Mouse (Mus musculus) olfactory bulb, adult 2 months (tissue): ENCODE measurements around the gene Atp1a4. TPM values are rescaled to one million over a fixed set of nuclear protein-coding genes. Genes with fewer than 3 reads are reported as not detected.
A peak's percentile ranks its signal among the peaks of the same experiment; 100 is the strongest.
"Not testable (repeated sequence)": the region's sequence is repeated elsewhere in the genome, so short reads cannot be mapped to it uniquely, and the experiment has no call there.

Experiments used
- H3K27ac ChIP-seq: fragments of 200-500 bp; 2 replicates; pipeline ENCODE4 v1.5.1; 2012; ENCODE audit warnings: low read depth, low read length; ENCODE audit not compliant: insufficient read depth
- H3K4me1 ChIP-seq: fragments of 200-500 bp; 2 replicates; pipeline ENCODE4 v1.6.1; 2012; ENCODE audit warnings: low read length; ENCODE audit not compliant: control insufficient read depth, insufficient read depth
- H3K4me3 ChIP-seq: fragments of 200-500 bp; 2 replicates; pipeline ENCODE4 v1.5.1; 2012; ENCODE audit warnings: mild to moderate bottlenecking, low read depth, low read length, moderate library complexity; ENCODE audit not compliant: insufficient read depth
- CTCF ChIP-seq: fragments of 200-500 bp; IDR thresholded peaks from 2 replicates; pipeline ENCODE4 v1.5.1; 2012; ENCODE audit warnings: low read depth, mild to moderate bottlenecking, low read length, moderate library complexity; ENCODE audit not compliant: insufficient read depth
- POLR2A ChIP-seq: fragments of 200-500 bp; IDR thresholded peaks from 2 replicates; pipeline ENCODE4 v1.6.1; 2012; ENCODE audit warnings: mild to moderate bottlenecking, low read depth, low read length, moderate library complexity; ENCODE audit not compliant: insufficient read depth
- WGBS: fragments of 180-500 bp; shearing (Covaris S2); methylation state at CpG from one replicate; pipeline ENCODE4 v1.1.7; 2018; 5-methylcytosine and 5-hydroxymethylcytosine counted together
- polyA plus RNA-seq: library from polyadenylated mRNA; stranded (reverse); fragments of >200 nt; gene quantifications from 2 replicates; pipeline ENCODE4 v1.2.4, GENCODE M21; 2012; ENCODE audit warnings: low replicate concordance; ENCODE audit not compliant: missing spikeins, insufficient read depth, insufficient read length

Gene Atp1a4
- polyA plus RNA-seq, 1 experiment: not detected

GRCm38 (mm10) chr1:172271765-172272164 lies 13.6 kb upstream of the Atp1a4 start:
- Histone ChIP-seq H3K4me3 (no peak overlapping the region), H3K27ac (no peak overlapping the region), H3K4me1 (peaks cover 3% of the 10 kb centered on the region)
- TF ChIP-seq CTCF: no peak
- no peak for TF ChIP-seq POLR2A
- WGBS: 35% methylated on average over 10 of the region's 10 CpGs

GRCm38 (mm10) chr1:172271208-172271607 lies 13.0 kb upstream of the Atp1a4 start:
- H3K4me3 ChIP-seq: no peak overlapping the region
- WGBS: 46% methylated on average over 3 of the region's 3 CpGs
- H3K27ac ChIP-seq: no peak overlapping the region

GRCm38 (mm10) chr1:172261477-172262078 lies 3.4 kb upstream of the Atp1a4 start, which contains the start of gene Igsf8:
Gene Igsf8, plus strand, starts transcription at chr1:172261641.
- no peak for TF ChIP-seq POLR2A
- no peak for TF ChIP-seq CTCF

More at GRCm38 (mm10) chr1:172271208-172271607, 13.0 kb upstream of the Atp1a4 start:
- peaks cover 3% of the 10 kb centered on the region for H3K4me1 ChIP-seq
- no peak for TF ChIP-seq CTCF
- no peak for TF ChIP-seq POLR2A

GRCm38 (mm10) chr1:172247679-172248078 lies 10.5 kb downstream of the Atp1a4 start:
- WGBS: 45% methylated on average over 2 of the region's 2 CpGs
- Histone ChIP-seq H3K4me3 (no peak overlapping the region), H3K4me1 (0 out of 2 replicates have a peak, but pooled peaks cover 2% of the 10 kb centered on the region), H3K27ac (no peak overlapping the region)
- TF ChIP-seq CTCF (0 out of 2 replicates have a peak, but pooled peaks have one; percentile 18), POLR2A (no peak)

More at GRCm38 (mm10) chr1:172261477-172262078, 3.4 kb upstream of the Atp1a4 start, which contains the start of gene Igsf8:
- 51% methylated on average over 8 of the region's 8 CpGs for WGBS
- no peaks in the 10 kb centered on the region for H3K4me1 ChIP-seq
- no peak within 1 kb of the TSS for H3K4me3 ChIP-seq
- no peak within 1 kb of the TSS for H3K27ac ChIP-seq

- TF ChIP-seq POLR2A: no peak
- no peak for TF ChIP-seq CTCF
- 71% methylated on average over 4 of the region's 4 CpGs for WGBS
- Histone ChIP-seq H3K27ac (no peak overlapping the region), H3K4me1 (0 out of 2 replicates have a peak, but pooled peaks cover 2% of the 10 kb centered on the region), H3K4me3 (no peak overlapping the region)
Observed at GRCm38 (mm10) chr1:172247216-172247615, 11.0 kb downstream of the Atp1a4 start.

- H3K4me3 ChIP-seq, H3K4me1 ChIP-seq, H3K27ac ChIP-seq: not testable (repeated sequence)
- WGBS: 78% methylated on average over 23 of the region's 23 CpGs
Observed at GRCm38 (mm10) chr1:172244645-172245044, 13.6 kb downstream of the Atp1a4 start.

- WGBS: 46% methylated on average over 16 of the region's 16 CpGs
Observed at GRCm38 (mm10) chr1:172243547-172244205, 14.5 kb downstream of the Atp1a4 start.

GRCm38 (mm10) chr1:172242401-172242800 lies 15.8 kb downstream of the Atp1a4 start:
- WGBS: 39% methylated on average over 2 of the region's 2 CpGs
- TF ChIP-seq POLR2A: no peak
- no peak for TF ChIP-seq CTCF
- H3K4me3 ChIP-seq: no peak overlapping the region

More at GRCm38 (mm10) chr1:172243547-172244205, 14.5 kb downstream of the Atp1a4 start:
- H3K4me1 ChIP-seq: 0 out of 2 replicates have a peak, but pooled peaks cover 2% of the 10 kb centered on the region
- no peak overlapping the region for H3K4me3 ChIP-seq
- TF ChIP-seq CTCF (no peak), POLR2A (no peak)
- H3K27ac ChIP-seq: no peak overlapping the region

More at GRCm38 (mm10) chr1:172242401-172242800, 15.8 kb downstream of the Atp1a4 start:
- Histone ChIP-seq H3K27ac (no peak overlapping the region), H3K4me1 (0 out of 2 replicates have a peak, but pooled peaks cover 2% of the 10 kb centered on the region)
